Mouse (Mus musculus) thymus, adult 2 months (tissue): ENCODE measurements around the gene Ufsp2. TPM values are rescaled to one million over a fixed set of nuclear protein-coding genes. Genes with fewer than 3 reads are reported as not detected.

ENCODE experiments used
- DNase-seq: peaks from one replicate; pipeline ENCODE4 v3.0.0; 2021
- H3K27ac ChIP-seq: fragments of 200-500 bp; 2 replicates; pipeline ENCODE4 v1.5.1; 2012; ENCODE audit warnings: low read length, control low read depth; ENCODE audit not compliant: control insufficient read depth, insufficient read depth
- H3K27me3 ChIP-seq: fragments of 200-500 bp; 2 replicates; pipeline ENCODE4 v1.6.1; 2012; ENCODE audit warnings: mild to moderate bottlenecking, low read length, moderate library complexity, mixed read lengths; ENCODE audit not compliant: control insufficient read depth, insufficient read depth
- H3K36me3 ChIP-seq: fragments of 200-500 bp; 2 replicates; pipeline ENCODE4 v1.6.1; 2012; ENCODE audit warnings: mild to moderate bottlenecking, low read length, moderate library complexity; ENCODE audit not compliant: control insufficient read depth, insufficient read depth
- H3K4me1 ChIP-seq: fragments of 200-500 bp; replicated peaks from 2 replicates; pipeline ENCODE4 v1.6.1; 2012; ENCODE audit warnings: low read length; ENCODE audit not compliant: control insufficient read depth, insufficient read depth
- H3K4me3 ChIP-seq: fragments of 200-500 bp; 2 replicates; pipeline ENCODE4 v1.5.1; 2012; ENCODE audit warnings: mild to moderate bottlenecking, low read length, control low read depth, moderate library complexity; ENCODE audit not compliant: control insufficient read depth, insufficient read depth
- CTCF ChIP-seq: fragments of 200-500 bp; IDR thresholded peaks from 2 replicates; pipeline ENCODE4 v1.5.1; 2012; ENCODE audit warnings: mild to moderate bottlenecking, control low read depth, low read length, moderate library complexity, borderline replicate concordance; ENCODE audit not compliant: control insufficient read depth, poor library complexity, insufficient read depth; ENCODE audit errors: extremely low read depth
- POLR2A ChIP-seq: fragments of 200-500 bp; IDR thresholded peaks from 2 replicates; pipeline ENCODE4 v1.6.1; 2012; ENCODE audit warnings: mild to moderate bottlenecking, low read length, control low read depth, moderate library complexity; ENCODE audit not compliant: control insufficient read depth, poor library complexity, insufficient read depth; ENCODE audit errors: extremely low read depth
- WGBS: fragments of 180-500 bp; shearing (Covaris S2); methylation state at CpG from one replicate; pipeline ENCODE4 v1.1.7; 2018; 5-methylcytosine and 5-hydroxymethylcytosine counted together
- polyA plus RNA-seq: library from polyadenylated mRNA; depleted of rRNA; stranded (reverse); fragments of >200 nt; gene quantifications from 2 replicates; pipeline ENCODE4 v1.2.3, GENCODE M21; 2012

Ufsp2 gene
- polyA plus RNA-seq, 1 experiment = 13.0 TPM

DNA sequence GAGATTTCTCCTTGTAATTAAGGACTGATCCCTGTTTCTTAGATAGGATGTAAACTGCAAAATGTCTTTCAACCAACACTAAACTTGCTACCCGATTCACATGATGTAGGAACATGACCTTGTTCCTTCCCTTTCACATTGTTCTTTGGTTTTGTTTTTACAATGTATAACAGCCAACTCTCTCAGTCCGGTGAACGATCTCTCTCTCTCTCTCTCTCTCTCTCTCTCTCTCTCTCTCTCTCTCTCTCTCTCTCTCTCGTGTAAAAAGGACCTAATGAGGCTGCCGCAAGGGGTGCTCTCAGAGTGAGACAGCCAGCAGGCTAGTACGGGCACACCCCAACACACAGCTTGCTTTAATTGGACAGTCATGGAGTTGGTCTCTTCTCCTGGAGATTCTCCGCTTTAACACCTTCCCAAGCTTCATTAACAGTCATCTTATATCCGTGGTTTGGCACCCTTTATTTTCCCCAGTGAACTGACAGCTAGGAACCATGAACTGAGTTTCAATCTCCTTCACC lies 1.3 kb upstream of the Ufsp2 start:
- H3K4me1 ChIP-seq = peaks cover 7% of the 10 kb centered on the region
- no peak overlapping the region for H3K27ac ChIP-seq
- no peak for DNase-seq
- H3K36me3 ChIP-seq = no peaks in the 10 kb centered on the region
- H3K4me3 ChIP-seq = no peak overlapping the region
- H3K27me3 ChIP-seq = no peaks in the 10 kb centered on the region
- 81% methylated on average over 8 of the region's 8 CpGs for WGBS
- TF ChIP-seq CTCF = no peak

DNA sequence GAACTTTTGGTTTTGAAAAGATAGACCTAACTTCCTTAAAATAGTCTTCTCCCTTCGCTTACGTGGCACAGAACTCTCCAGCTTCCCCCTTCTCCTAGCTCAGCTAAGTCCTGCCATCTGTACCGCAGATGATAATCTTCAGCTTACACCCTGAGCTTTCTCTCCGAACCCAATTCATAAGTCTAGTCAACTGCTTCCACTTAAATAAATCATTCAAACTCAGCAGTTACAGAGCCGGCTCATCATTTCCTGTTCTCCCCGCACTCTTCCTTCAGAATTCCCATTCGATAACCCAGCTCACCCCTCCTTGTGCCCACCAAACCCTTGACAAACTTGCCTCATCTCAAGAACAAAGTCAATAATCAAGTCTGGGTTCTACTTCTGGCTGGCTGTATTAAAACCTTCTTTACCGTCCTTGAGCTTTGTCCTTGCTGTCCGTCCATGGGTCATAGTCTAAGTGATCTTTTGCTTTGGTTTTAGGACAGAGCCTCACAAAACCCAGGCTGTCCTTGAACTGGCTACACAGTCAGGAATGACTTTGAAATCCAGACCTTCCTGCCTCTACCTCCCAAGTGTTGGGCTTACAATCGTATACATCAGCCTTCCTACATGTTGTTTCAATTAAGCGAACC lies 625 bp downstream of the Ufsp2 start:
- no peak overlapping the region for H3K27ac ChIP-seq
- H3K4me3 ChIP-seq = peak overlapping the region; percentile 66
- peaks cover 7% of the 10 kb centered on the region for H3K4me1 ChIP-seq
- H3K27me3 ChIP-seq = no peaks in the 10 kb centered on the region
- DNase-seq = no peak
- H3K36me3 ChIP-seq = 0 out of 2 replicates have a peak, but pooled peaks cover 3% of the 10 kb centered on the region
- TF ChIP-seq POLR2A (no peak), CTCF (no peak)
- 36% methylated on average over 11 of the region's 11 CpGs for WGBS

DNA sequence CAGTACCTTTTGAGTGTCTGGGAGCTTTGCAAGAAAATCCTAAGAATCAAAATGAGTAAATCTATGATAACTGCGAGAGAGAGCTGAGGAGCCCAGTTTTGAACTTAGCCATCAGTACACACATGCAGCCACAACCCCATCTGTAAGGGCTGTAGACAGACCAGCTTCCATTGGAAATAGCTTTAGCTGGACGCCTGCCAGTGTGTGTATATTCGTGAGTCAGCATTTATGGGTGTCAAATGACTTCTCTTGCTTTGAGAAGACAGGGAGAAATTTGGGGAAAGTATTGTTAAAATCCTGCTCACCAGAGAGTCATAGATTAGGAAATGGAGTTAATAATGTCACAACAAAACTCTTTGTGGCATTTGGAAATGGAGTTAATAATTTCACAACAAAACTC lies 11.3 kb downstream of the Ufsp2 start:
- H3K27me3 ChIP-seq = no peaks in the 10 kb centered on the region
- H3K36me3 ChIP-seq = peaks cover 8% of the 10 kb centered on the region; the same call in 1 of the 2 replicates
- peaks cover 2% of the 10 kb centered on the region for H3K4me1 ChIP-seq
- no peak for TF ChIP-seq CTCF
- no peak for TF ChIP-seq POLR2A
- WGBS = 84% methylated on average over 3 of the region's 3 CpGs
- H3K27ac ChIP-seq = no peak overlapping the region
- DNase-seq = no peak
- H3K4me3 ChIP-seq = no peak overlapping the region

DNA sequence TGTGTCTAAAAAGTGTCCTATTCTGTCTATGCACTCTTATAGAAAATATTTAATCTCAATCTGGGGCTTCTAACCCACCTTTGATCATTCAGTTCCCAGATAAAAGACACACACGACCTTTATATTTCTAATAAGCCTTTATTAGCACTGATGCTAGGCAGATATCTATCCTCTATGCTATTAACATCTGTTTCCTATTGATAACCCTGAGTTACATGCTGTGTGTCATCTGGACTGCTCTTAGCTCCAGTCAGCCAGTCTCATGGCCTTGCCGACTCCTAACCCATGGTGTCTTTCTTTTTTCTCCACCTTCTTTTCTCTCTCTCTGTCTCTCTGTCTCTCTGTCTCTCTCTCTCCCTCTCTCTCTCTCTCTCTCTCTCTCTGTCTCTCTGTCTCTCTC lies 12.9 kb downstream of the Ufsp2 start:
- 90% methylated on average over 2 of the region's 2 CpGs for WGBS
- Histone ChIP-seq H3K36me3 (peaks cover 8% of the 10 kb centered on the region; the same call in 1 of the 2 replicates), H3K4me3 (no peak overlapping the region), H3K27me3 (no peaks in the 10 kb centered on the region), H3K27ac (no peak overlapping the region), H3K4me1 (peaks cover 2% of the 10 kb centered on the region)
- DNase-seq = no peak
- TF ChIP-seq CTCF (no peak), POLR2A (no peak)

DNA sequence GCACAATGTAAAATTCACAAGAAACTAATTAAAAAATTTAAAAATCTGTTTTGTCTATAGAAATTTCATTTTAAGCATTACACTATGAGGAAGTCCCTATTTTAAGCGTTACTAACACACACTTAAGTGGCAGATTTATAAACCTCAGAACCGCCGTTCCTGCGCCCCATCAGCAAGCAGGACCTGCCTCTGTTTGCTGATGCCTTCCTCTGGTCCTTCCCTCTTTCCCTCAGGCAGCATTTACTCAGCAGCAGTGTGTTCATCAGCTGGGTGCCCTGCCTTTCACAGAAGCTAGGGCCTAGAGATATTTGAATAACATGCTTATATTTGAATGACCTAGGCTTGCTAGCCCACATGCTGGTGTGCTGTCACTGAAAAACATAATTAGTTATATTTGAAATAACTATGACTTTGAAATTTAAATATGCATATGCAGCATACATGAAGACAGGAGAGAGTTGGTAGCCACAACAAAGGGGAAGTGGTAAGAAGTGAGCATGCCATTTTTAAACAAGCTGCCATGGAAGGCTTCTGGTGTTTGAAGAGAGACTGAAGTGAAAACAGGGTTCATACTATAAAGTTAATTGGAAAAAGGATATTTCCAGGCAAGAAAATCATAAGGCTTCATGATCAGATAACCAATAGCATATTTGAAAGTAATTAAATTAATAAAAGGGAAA lies 15.4 kb downstream of the Ufsp2 start:
- peaks cover 6% of the 10 kb centered on the region; the same call in 1 of the 2 replicates for H3K36me3 ChIP-seq
- no peaks in the 10 kb centered on the region for H3K27me3 ChIP-seq
- TF ChIP-seq POLR2A (no peak), CTCF (no peak)
- no peak overlapping the region for H3K4me3 ChIP-seq
- peaks cover 2% of the 10 kb centered on the region for H3K4me1 ChIP-seq
- DNase-seq = no peak
- H3K27ac ChIP-seq = no peak overlapping the region
- 42% methylated on average over 4 of the region's 4 CpGs for WGBS

DNA sequence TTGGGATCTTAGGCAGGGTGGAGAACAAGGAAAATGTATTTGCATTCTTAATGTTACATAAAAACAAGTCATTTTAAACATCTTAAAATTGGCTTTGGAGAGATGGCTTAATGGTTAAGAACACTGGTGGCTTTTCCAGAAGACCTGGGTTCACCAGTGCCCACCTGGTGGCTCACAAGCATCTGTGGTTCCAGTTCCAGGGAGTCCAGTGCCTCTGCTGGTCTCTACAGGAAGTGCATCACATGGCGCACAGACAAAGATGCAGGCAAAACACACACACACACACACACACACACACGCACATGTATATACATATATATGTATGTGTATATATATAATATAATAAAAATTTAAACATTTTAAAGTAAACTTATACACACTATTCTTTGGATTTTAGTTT lies 18.8 kb downstream of the Ufsp2 start:
- no peaks in the 10 kb centered on the region for H3K27me3 ChIP-seq
- 100% methylated on average over 2 of the region's 2 CpGs for WGBS
- peaks cover 15% of the 10 kb centered on the region; the same call in 1 of the 2 replicates for H3K36me3 ChIP-seq
- TF ChIP-seq CTCF (no peak), POLR2A (no peak)
- no peak overlapping the region; the same call in 1 of the 2 replicates for H3K27ac ChIP-seq
- no peak overlapping the region for H3K4me3 ChIP-seq
- peaks cover 4% of the 10 kb centered on the region for H3K4me1 ChIP-seq
- peak; percentile 38 for DNase-seq
